Mouse (Mus musculus) G1E-ER4 (cell line): ENCODE results near the gene Btbd35f8. TPM values are rescaled to one million over a fixed set of nuclear protein-coding genes. Genes with fewer than 3 reads are reported as not detected.
"Not testable (repeated sequence)": the region's sequence is repeated elsewhere in the genome, so short reads cannot be mapped to it uniquely, and the experiment has no call there.

Source experiments
- GATA1 ChIP-seq: IDR thresholded peaks from one replicate; pipeline ENCODE4 v1.8.0; 2012; ENCODE audit warnings: low read length, inconsistent platforms
- polyA plus RNA-seq: library from polyadenylated mRNA; stranded (reverse); fragments of >175 nt; gene quantifications from 2 replicates; pipeline ENCODE4 v1.2.3, GENCODE M21; 2012

The Btbd35f8 gene
- polyA plus RNA-seq, result not detected in 2 replicates

DNA sequence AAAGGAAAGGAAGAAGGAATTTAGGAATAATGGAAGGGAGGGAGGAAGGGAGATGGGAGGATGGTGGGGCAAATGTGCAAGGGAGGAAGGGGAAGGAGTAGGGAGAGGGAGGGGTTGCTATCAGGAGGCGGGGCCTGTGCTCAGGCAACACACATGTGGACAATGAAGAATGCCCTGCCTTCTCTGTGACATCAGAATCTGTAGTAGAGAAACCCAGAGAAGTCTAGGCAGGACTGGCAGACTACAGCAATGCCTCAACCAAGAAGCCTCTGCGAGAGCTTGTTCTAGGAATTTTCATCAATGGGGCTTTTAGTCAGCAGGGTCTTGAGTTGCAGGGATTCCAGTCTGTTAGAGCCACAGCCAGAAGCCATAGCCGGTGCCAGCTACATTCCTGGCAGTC is at the start of gene Btbd35f8:
Gene Btbd35f8 (plus strand): TSS at position 301 of the 400 bp plus-strand sequence.
- TF ChIP-seq GATA1, result not testable (repeated sequence)

Other genes starting within 250 kb of the Btbd35f8 start
- gene Spin2g, start 211.8 kb upstream of the Btbd35f8 start, polyA plus RNA-seq, result not detected in 2 replicates